Mouse (Mus musculus): ENCODE measurements around the gene Gdf10.

GRCm38 (mm10) chr14:33978604-33979059, 55.2 kb downstream of the Gdf10 start, which contains the start of gene Zfp488:
- no peak for TF ChIP-seq POLR2A (IDR thresholded peaks at IDR 0.05; ENCODE audit: insufficient read depth, low read length)
- TF ChIP-seq CTCF (IDR thresholded peaks at IDR 0.05; ENCODE audit: low read depth, low read length): no peak
- TF ChIP-seq EP300 (IDR thresholded peaks at IDR 0.05; ENCODE audit: insufficient read depth, low read depth, low read length): no peak
